Mouse (Mus musculus): ENCODE results near the gene Yjefn3.

Gene Yjefn3

DNA sequence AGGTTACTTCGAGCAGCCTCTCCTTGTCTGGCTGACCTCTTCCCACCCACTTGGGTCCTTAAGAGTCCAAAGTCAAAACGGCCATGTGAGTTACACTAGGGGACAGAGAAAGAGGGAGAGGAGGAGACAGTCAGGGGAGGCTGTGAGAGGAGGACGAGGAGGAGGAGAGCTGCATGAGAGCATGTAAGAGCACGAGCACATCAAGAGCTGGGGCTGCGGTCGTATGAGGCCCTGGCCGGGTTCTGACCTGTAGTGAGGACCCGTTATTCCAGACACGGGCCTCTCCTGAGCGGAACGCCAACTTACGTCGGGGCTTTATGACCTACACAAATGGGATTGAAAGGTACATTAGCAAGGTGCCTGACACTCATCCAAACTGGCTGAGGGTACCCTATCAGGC is 9.4 kb upstream of the Yjefn3 start:
- in situ Hi-C loops (cut with MboI, MseI), result no loop called here

- in situ Hi-C loops (cut with MboI, MseI), result no loop called here
Observed at GRCm38 (mm10) chr8:69907106-69907505, 4.6 kb upstream of the Yjefn3 start.

DNA sequence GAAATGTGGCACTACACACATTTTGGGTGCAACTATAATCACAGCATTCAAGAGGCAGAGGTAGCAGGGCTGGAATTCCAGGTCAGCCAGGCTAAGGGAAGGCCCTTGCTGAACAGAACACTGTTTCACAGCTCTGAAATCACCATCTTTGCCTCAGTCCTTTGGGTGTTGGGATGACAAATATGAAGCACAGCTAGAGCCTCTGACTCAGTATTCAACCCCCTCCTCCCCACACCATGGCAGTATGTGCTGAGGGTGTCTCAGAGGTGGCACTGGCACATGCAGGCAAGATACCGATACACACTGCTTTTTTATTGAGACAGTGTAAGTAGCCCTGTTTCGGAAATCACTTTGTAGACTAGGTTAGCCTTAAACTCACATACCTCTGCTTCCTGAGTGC is 3.7 kb upstream of the Yjefn3 start:
- in situ Hi-C loops (cut with MboI, MseI), result no loop called here

DNA sequence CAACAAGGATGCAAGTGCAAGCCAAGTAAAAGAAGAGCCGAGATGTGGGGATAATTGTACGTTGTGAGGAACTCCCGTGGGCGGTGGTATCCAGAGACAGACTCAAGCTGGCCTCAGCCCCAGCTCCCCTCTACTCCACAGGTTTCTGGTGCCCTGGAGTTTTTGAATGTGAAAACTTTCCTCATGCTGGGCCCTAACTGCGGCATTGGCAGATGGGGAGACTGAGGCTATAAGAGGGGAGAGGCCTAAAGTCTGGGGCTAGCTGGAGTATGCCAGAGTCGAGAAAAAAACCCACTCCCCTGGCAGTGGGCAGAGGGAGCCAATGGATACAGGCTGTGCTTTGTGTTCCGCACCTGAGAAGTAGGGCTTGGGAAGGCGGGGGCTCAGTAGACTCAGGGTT is 1.6 kb upstream of the Yjefn3 start:
- in situ Hi-C loops (cut with MboI, MseI), result no loop called here

DNA sequence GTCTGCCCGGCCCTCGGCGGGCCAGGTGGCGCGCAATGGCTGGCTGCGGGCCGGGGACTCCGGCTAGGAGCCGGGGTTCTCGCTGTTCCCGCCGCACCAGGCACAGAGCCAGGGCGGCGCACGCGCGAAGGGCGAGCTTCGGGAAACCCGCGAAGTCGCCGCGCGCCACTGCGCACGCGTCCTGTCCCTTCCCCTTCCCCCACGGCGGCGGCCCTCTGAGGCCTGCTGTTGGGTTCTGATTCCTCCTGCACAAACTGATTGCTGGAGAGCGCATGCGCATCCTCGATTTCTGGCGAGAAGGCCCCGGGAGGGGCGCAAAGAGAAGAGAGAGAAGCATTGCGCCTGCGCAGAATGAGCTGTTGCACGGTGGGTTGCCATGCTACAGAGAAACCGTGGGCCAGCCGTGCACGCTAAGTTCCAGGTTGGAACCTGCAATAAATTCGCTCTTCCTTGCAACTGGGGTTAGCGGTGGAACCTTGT is 591 bp upstream of the Yjefn3 start:
- in situ Hi-C loops (cut with MboI, MseI), result no loop called here

GRCm38 (mm10) chr8:69901484-69902162 is 889 bp downstream of the Yjefn3 start:
- in situ Hi-C loops (cut with MboI, MseI), result no loop called here

DNA sequence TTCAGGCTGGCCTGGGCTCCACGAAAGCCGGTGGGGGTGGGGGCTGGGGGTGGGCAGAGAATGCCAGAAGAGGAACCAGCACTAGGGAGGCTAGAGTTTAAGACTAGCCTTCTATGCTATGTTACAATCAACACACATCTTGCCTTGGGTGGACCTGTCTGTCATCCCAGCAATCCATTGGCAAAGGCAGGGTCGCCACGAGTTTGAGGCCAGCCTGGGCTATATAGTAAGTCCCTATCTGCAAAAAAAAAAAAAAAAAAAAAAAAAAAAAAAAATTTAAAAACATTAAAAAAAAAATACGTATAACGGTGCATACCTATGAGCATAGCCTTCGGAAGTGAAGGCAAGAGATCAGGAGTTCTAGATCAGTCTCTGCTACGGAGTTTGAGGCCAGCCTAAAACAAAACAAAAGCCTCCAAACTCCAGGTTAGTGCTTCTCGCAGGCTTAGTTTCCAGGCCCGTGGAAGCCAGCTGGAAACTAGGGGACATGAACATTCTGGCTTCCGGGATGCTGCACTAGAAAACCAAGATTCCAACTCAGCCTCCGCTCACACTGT is 1.5 kb downstream of the Yjefn3 start:
- in situ Hi-C loops (cut with MboI, MseI), result no loop called here

- in situ Hi-C loops (cut with MboI, MseI), result no loop called here
Observed at GRCm38 (mm10) chr8:69899876-69900275, 2.6 kb downstream of the Yjefn3 start.

DNA sequence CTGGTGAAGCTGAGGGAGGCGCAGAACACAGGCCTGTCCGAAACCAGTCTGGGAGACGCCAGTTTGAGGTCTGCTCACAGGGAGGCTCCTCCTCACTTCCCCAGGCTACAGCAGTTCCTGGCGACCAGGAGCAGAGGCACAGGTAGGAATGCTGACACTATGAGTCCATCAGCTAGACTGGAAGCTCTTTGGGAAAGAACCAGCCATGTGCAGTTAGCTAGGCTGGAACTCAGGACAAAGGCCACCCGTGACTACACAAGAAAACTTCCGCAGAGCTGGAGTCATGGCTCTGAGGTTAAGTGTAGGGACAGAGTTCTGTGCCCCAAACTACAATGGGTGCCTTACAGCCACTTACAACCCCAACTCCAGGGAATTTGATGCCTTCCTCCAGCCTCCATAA is 4.7 kb downstream of the Yjefn3 start:
- in situ Hi-C loops (cut with MboI, MseI), result no loop called here

DNA sequence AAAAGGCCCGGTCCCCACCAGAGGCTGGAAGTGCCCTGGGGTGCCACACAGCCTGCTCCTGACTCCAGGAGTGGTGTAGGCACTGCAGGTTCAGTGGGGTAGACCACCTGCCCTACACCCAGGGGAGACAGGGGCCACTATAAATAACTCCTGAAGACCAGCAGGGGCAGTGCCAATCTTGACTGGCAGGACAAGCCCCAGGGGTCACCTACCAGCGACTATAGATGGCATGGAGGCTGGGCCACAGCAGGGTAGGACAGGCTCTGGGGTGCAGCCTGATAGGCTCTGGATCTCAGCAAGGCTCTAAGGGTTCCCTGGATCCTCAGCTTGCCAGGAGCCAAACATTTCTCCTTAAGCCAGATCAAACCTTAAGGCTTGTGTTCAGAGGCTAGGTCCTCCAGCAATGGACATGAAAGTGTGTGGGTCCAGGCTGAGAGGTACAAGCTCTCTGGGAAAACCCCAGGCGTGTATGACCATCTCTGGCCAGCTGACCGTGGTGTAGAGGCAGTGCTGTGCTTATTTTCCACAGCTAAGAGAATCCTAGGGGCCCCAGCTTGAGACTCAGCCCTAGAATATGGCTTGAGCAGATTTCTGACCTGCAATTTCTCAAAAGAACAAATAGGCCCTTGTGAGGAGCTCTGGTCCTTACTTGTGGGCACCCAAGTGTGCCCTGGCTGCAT is 6.6 kb downstream of the Yjefn3 start:
- in situ Hi-C loops (cut with MboI, MseI), result no loop called here

GRCm38 (mm10) chr8:69894836-69895332 is 7.6 kb downstream of the Yjefn3 start:
- in situ Hi-C loops (cut with MboI, MseI), result no loop called here

GRCm38 (mm10) chr8:69893863-69894262 is 8.6 kb downstream of the Yjefn3 start:
- in situ Hi-C loops (cut with MboI, MseI), result no loop called here

DNA sequence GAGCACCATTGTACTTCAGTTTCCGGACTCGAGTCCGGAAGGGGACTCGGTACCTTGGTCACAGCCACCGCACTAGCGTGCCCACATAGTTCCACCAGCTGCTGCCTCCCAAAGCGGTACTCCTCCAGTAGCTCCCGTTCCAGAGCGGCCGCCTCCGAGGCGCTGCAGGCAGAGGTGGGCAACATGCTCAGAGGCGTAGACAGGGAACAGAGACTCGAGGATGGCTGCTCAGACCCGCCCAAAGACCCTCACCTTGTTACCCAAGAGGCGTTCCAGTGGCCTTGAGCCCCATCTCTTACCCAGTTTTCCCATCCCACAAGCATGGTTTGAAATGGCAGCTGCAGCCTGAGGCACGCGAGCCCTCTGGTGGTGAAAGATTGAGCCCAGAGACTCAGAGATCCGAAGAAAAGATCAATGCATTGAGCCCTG is 11.7 kb downstream of the Yjefn3 start:
- in situ Hi-C loops (cut with MboI, MseI), result no loop called here

- in situ Hi-C loops (cut with MboI, MseI), result no loop called here
Observed at GRCm38 (mm10) chr8:69888902-69889301, 13.6 kb downstream of the Yjefn3 start.

GRCm38 (mm10) chr8:69888244-69888866 is 14.2 kb downstream of the Yjefn3 start:
- in situ Hi-C loops (cut with MboI, MseI), result no loop called here

DNA sequence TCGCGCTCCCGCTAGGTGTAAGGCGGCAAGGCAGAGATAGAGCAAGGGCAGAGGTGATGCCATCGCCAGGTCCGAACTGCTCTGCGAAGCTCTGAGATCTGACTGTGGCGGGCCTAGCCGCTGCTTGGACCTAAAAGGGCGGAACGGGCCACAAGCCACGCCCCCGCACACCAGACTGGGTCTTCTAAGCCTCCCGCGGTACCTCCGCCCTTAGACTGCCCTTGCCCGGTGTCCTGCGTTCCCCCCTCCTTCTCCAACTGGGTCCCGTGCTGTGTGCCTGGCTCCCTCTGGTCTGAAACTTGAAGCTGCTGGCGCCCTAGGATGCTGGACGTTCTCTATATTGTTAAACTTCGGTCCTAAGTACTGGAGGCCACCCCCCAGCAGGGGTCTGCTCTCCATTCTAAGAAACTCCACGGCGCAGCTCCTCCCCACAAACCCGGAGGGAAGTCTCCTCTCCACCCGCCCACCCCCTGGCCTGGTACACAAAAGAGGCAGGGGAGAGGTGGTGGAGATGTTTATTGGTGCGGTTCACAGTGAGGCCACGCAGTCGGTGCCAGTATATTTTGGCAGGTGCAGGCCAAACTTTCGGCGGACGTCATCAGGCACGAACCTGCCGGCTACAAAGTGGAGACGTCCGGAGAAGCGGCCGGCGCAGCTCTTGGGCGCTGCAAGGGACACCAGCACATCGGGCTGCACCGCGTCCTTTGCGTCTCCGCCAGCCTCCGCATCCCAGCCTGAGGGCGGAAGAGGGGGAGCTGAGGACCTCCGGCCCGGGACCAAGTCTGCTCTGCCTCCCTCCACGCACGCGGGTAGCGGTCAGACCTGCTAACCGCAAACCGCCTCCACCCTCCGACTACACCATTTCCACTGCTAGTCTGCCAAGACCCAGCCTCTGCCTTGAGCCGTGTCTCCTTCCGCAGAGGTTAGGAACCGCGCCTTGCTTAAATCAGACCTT is 14.9 kb downstream of the Yjefn3 start, which contains the start of gene Cilp2:
TSS of gene Cilp2 (minus strand) at position 399 of the 955 bp plus-strand sequence.
- in situ Hi-C loops (cut with MboI, MseI), result no loop called here

- in situ Hi-C loops (cut with MboI, MseI), result no loop called here
Observed at GRCm38 (mm10) chr8:69884141-69884540, 18.4 kb downstream of the Yjefn3 start.

DNA sequence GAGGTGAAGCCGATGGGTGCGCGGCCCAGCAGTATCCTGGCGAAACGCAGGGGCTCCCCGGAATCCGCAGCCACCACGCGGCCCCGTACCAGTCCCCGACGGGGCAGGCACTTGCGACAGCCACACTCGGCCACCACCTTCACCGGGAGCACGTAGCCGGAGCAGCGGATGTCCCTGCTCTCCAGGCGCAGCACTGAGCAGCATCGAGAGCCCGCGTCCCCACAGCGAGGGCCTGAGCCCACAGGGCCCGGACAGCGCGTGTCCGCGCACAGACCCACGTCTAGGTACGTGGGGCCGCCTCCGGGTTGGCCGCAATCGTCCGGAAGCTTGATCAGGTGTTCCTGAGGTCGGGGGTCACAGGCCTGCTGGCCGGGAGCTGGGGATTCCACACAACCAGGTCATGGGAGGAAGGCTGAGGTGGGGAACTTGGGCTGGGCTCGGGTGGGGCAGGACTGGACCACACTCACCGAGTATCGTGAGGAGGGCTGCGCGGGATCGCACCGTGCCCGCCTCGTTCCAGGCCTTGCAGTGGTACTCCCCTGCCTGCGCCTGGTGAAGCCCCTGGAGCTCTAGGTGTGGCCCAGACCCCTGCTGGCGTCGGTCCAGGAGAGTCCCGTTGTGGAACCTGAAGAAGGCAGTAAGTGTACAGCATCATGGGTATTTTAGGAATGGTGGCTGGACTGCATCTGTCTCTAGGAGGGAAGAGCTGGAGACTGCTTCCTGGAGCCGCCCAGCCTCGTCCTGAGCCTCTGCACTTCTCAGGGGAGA is 19.5 kb downstream of the Yjefn3 start:
- in situ Hi-C loops (cut with MboI, MseI), result no loop called here

DNA sequence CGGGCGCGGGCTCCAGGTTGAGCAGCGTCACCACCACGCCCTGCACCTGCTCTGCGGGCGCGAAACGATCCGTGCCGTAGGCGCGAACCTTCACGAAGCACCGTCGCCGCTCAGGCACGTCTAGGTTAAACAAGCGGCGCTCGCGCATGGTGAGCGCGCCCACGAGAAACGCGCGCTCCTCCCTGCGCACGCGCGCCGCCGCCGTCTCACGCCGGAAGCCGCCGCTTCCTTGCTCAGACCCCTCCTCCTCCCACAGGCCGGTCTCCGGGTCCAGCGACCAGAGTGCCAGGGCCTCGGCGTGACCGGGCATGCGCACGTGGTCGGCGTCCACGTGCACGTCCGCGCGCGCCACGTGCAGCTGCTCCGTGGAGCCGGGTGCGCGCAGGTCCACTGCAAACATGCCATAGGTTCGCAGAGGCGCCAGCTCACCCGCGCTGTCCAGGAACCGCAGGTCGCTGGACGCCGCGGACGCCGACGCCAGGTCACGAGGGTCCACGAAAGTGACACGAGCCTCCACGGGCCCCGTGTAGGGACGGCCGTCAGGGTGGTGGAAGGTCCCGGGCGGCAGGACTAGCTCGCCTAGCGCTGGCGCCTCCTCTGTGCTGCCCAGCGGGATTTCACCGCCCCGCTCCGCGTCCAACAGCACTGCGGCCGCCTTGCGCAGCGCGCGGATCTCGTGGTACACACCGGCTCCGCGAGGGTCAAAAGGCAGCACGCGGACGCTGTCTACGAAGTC is 20.3 kb downstream of the Yjefn3 start:
- in situ Hi-C loops (cut with MboI, MseI), result no loop called here
